Mouse (Mus musculus) embryonic fibroblast, embryonic 13.5 days (primary cell): ENCODE measurements around the gene Dcn.

Source experiments
- CTCF ChIP-seq: IDR thresholded peaks from 2 replicates; pipeline ENCODE4 v1.5.1; 2011; ENCODE audit warnings: mild to moderate bottlenecking, control low read depth, low read length, moderate library complexity, borderline replicate concordance; ENCODE audit not compliant: insufficient read depth
- POLR2A ChIP-seq: IDR thresholded peaks from 2 replicates; pipeline ENCODE4 v1.6.1; 2011; ENCODE audit warnings: low read depth, mild to moderate bottlenecking, control low read depth, low read length, moderate library complexity

GRCm38 (mm10) chr10:97497646-97498045, 18.2 kb downstream of the Dcn start:
- TF ChIP-seq CTCF (no peak), POLR2A (no peak)
